In genomic region chr1:164320731-164321130, GRCm38 (mm10) we compare ENCODE assay signal across 16 mouse cellular contexts. TPM values are rescaled to one million over a fixed set of nuclear protein-coding genes. Genes with fewer than 3 reads are reported as not detected.
A peak's percentile ranks its signal among the peaks of the same experiment; 100 is the strongest.
DNase-seq lines count a peak whose midpoint lies in the region; ATAC-seq lines count a peak whose summit lies in the region.
"Had no signal": no experiment of that assay in that cellular context is flagged by ENCODE, and none has a peak within 500 bp of the region (broad histone marks: within the 10 kb centered on the region; RNA-seq: fewer than 3 reads in every experiment).

No protein-coding gene starts in this region.

- H3K9me3 ChIP-seq in embryonic facial prominence, embryonic 14.5 days (ENCODE audit: control insufficient read depth, low read length) = no peaks in the 10 kb centered on the region
- no peaks in the 10 kb centered on the region for H3K9me3 ChIP-seq in embryonic facial prominence, embryonic 10.5 days
- H3K9me3 ChIP-seq in kidney, embryonic 15.5 days (replicated peaks) = no peaks in the 10 kb centered on the region
- H3K9me3 ChIP-seq in midbrain, embryonic 15.5 days = no peaks in the 10 kb centered on the region
- H3K9me3 ChIP-seq in midbrain, embryonic 11.5 days (ENCODE audit: control insufficient read depth, low read length) = no peaks in the 10 kb centered on the region
- H3K9me3 ChIP-seq: embryonic facial prominence, embryonic 13.5 days; G1E; limb, embryonic 12.5 days; neural tube, embryonic 13.5 days had no signal

- H3K9ac ChIP-seq in embryonic facial prominence, embryonic 14.5 days (ENCODE audit: low read depth, low read length) = no peak overlapping the region
- H3K9ac ChIP-seq in kidney, embryonic 15.5 days = no peak overlapping the region
- H3K9ac ChIP-seq in midbrain, embryonic 15.5 days = no peak overlapping the region
- no peak overlapping the region for H3K9ac ChIP-seq in midbrain, embryonic 11.5 days (ENCODE audit: low read length)
- H3K9ac ChIP-seq: embryonic facial prominence, embryonic 13.5 days; limb, embryonic 12.5 days; neural tube, embryonic 13.5 days had no signal

- no peak overlapping the region for H3K27ac ChIP-seq in embryonic facial prominence, embryonic 14.5 days (replicated peaks; ENCODE audit: low read depth, low read length)
- no peak overlapping the region for H3K27ac ChIP-seq in embryonic facial prominence, embryonic 10.5 days (replicated peaks)
- peak overlapping the region; percentile 75 for H3K27ac ChIP-seq in kidney, embryonic 15.5 days
- H3K27ac ChIP-seq in midbrain, embryonic 15.5 days = peak overlapping the region; percentile 29; the same call in 1 of the 2 replicates
- no peak overlapping the region for H3K27ac ChIP-seq in midbrain, embryonic 11.5 days (ENCODE audit: low read depth, low read length)
- H3K27ac ChIP-seq: embryonic facial prominence, embryonic 13.5 days; limb, embryonic 12.5 days; macrophage; neural tube, embryonic 13.5 days had no signal

- H3K4me1 ChIP-seq in embryonic facial prominence, embryonic 14.5 days (ENCODE audit: control insufficient read depth, insufficient read depth, low read length) = no peaks in the 10 kb centered on the region
- H3K4me1 ChIP-seq in embryonic facial prominence, embryonic 10.5 days = no peaks in the 10 kb centered on the region
- H3K4me1 ChIP-seq in kidney, embryonic 15.5 days = peaks cover 3% of the 10 kb centered on the region; the same call in 1 of the 2 replicates
- peaks cover 10% of the 10 kb centered on the region for H3K4me1 ChIP-seq in midbrain, embryonic 15.5 days
- H3K4me1 ChIP-seq in midbrain, embryonic 11.5 days (ENCODE audit: control insufficient read depth, insufficient read depth, low read length) = no peaks in the 10 kb centered on the region; the same call in 1 of the 2 replicates
- H3K4me1 ChIP-seq: embryonic facial prominence, embryonic 13.5 days had no signal

- 0 out of 2 replicates have a peak, but pooled peaks cover 4% of the 10 kb centered on the region for H3K36me3 ChIP-seq in embryonic facial prominence, embryonic 14.5 days (ENCODE audit: control insufficient read depth, insufficient read depth, low read length)
- H3K36me3 ChIP-seq in embryonic facial prominence, embryonic 10.5 days (replicated peaks) = peaks cover 4% of the 10 kb centered on the region
- peaks cover 9% of the 10 kb centered on the region; the same call in 1 of the 2 replicates for H3K36me3 ChIP-seq in kidney, embryonic 15.5 days
- no peaks in the 10 kb centered on the region for H3K36me3 ChIP-seq in midbrain, embryonic 15.5 days (replicated peaks)
- no peaks in the 10 kb centered on the region for H3K36me3 ChIP-seq in midbrain, embryonic 11.5 days (ENCODE audit: control insufficient read depth, insufficient read depth, low read length)

- H3K4me2 ChIP-seq in embryonic facial prominence, embryonic 14.5 days (ENCODE audit: low read depth, low read length) = no peak overlapping the region
- H3K4me2 ChIP-seq in kidney, embryonic 15.5 days = no peak overlapping the region
- no peak overlapping the region for H3K4me2 ChIP-seq in midbrain, embryonic 15.5 days
- no peak overlapping the region for H3K4me2 ChIP-seq in midbrain, embryonic 11.5 days
- H3K4me2 ChIP-seq: embryonic facial prominence, embryonic 13.5 days; limb, embryonic 12.5 days; neural tube, embryonic 13.5 days had no signal

- H3K27me3 ChIP-seq in embryonic facial prominence, embryonic 14.5 days (replicated peaks; ENCODE audit: control insufficient read depth, insufficient read depth, low read length) = no peaks in the 10 kb centered on the region
- no peaks in the 10 kb centered on the region for H3K27me3 ChIP-seq in embryonic facial prominence, embryonic 10.5 days (replicated peaks; ENCODE audit: low read depth, poor library complexity, severe bottlenecking)
- H3K27me3 ChIP-seq in kidney, embryonic 15.5 days = no peaks in the 10 kb centered on the region
- no peaks in the 10 kb centered on the region for H3K27me3 ChIP-seq in midbrain, embryonic 15.5 days (replicated peaks)
- H3K27me3 ChIP-seq in midbrain, embryonic 11.5 days (ENCODE audit: control insufficient read depth, insufficient read depth, low read length) = no peaks in the 10 kb centered on the region; the same call in 1 of the 2 replicates
- H3K27me3 ChIP-seq: embryonic facial prominence, embryonic 13.5 days; limb, embryonic 12.5 days; neural tube, embryonic 13.5 days had no signal

- DNase-seq in embryonic facial prominence, embryonic 14.5 days (ENCODE audit: low spot score) = peak; percentile 2
- no peak for DNase-seq in embryonic facial prominence, embryonic 10.5 days (ENCODE audit: low spot score)
- DNase-seq in kidney, adult 11 months = no peak
- no peak for DNase-seq in midbrain, embryonic 11.5 days (ENCODE audit: low spot score, missing footprints)
- DNase-seq in spleen, postnatal 14 days (ENCODE audit: low spot score in 2 of 2) = no peak
- DNase-seq: cerebellum, adult 11 months; thymus, postnatal 36 days had no signal

- no peak overlapping the region for H3K4me3 ChIP-seq in embryonic facial prominence, embryonic 14.5 days (ENCODE audit: low read depth, low read length)
- no peak overlapping the region for H3K4me3 ChIP-seq in embryonic facial prominence, embryonic 10.5 days
- no peak overlapping the region for H3K4me3 ChIP-seq in kidney, embryonic 15.5 days (replicated peaks)
- H3K4me3 ChIP-seq in midbrain, embryonic 15.5 days = no peak overlapping the region
- no peak overlapping the region for H3K4me3 ChIP-seq in midbrain, embryonic 11.5 days (ENCODE audit: low read depth, low read length)
- H3K4me3 ChIP-seq: embryonic facial prominence, embryonic 13.5 days; limb, embryonic 12.5 days; neural tube, embryonic 13.5 days had no signal

- WGBS in embryonic facial prominence, embryonic 14.5 days = 80% methylated on average over 5 of the region's 5 CpGs
- 85% methylated on average over 5 of the region's 5 CpGs for WGBS in embryonic facial prominence, embryonic 10.5 days
- WGBS in kidney, embryonic 15.5 days = 87% methylated on average over 5 of the region's 5 CpGs
- 48% methylated on average over 5 of the region's 5 CpGs for WGBS in midbrain, embryonic 15.5 days
- 79% methylated on average over 5 of the region's 5 CpGs for WGBS in midbrain, embryonic 11.5 days

- no peak for ATAC-seq in embryonic facial prominence, embryonic 14.5 days (ENCODE audit: low read depth)
- ATAC-seq in kidney, embryonic 15.5 days (replicated peaks; ENCODE audit: low FRiP score) = no peak
- ATAC-seq in midbrain, embryonic 15.5 days (replicated peaks) = no peak; the same call in 1 of the 2 replicates
- no peak for ATAC-seq in midbrain, embryonic 11.5 days (ENCODE audit: low FRiP score)
- ATAC-seq in monocyte, adult 5-6 weeks (replicated peaks; ENCODE audit: insufficient number of reproducible peaks, low FRiP score, low TSS enrichment, poor library complexity, severe bottlenecking) = no peak
- ATAC-seq: inflammation-experienced regulatory T-cells, adult 6 months had no signal

RNA-seq across cellular contexts. Expression of gene Blzf1, which starts 13.4 kb away (rescaled TPM):
- polyA plus RNA-seq in embryonic facial prominence, embryonic 14.5 days (2014; fragmentation: Nextera tagmentation; extraction: Ambion mirVana) = 28.6 and 29.6 TPM in 2 replicates
- 25.1 and 26.6 TPM in 2 replicates for polyA plus RNA-seq in embryonic facial prominence, embryonic 10.5 days (2016; fragmentation: Nextera tagmentation; extraction: Ambion mirVana)
- polyA plus RNA-seq in kidney, embryonic 15.5 days (2015; fragmentation: Nextera tagmentation; extraction: Ambion mirVana) = 30.9 and 32.7 TPM in 2 replicates
- 30.0 and 30.6 TPM in 2 replicates for polyA plus RNA-seq in midbrain, embryonic 15.5 days (2015; fragmentation: Nextera tagmentation; extraction: Ambion mirVana)
- 25.3 and 26.8 TPM in 2 replicates for polyA plus RNA-seq in midbrain, embryonic 11.5 days (2014; fragmentation: Nextera tagmentation; extraction: Ambion mirVana)
- total RNA-seq in monocyte, adult 5-6 weeks (2017) = 22.7 to 29.9 TPM (median 22.8 TPM) in 3 replicates

RNA-seq across cellular contexts. Expression of gene Nme7, which starts 16.8 kb away (rescaled TPM):
- 27.3 and 30.9 TPM in 2 replicates for polyA plus RNA-seq in embryonic facial prominence, embryonic 14.5 days (2014; fragmentation: Nextera tagmentation; extraction: Ambion mirVana)
- polyA plus RNA-seq in embryonic facial prominence, embryonic 10.5 days (2016; fragmentation: Nextera tagmentation; extraction: Ambion mirVana) = 40.6 and 46.1 TPM in 2 replicates
- polyA plus RNA-seq in kidney, embryonic 15.5 days (2015; fragmentation: Nextera tagmentation; extraction: Ambion mirVana) = 48.6 and 51.2 TPM in 2 replicates
- 29.6 and 35.7 TPM in 2 replicates for polyA plus RNA-seq in midbrain, embryonic 15.5 days (2015; fragmentation: Nextera tagmentation; extraction: Ambion mirVana)
- polyA plus RNA-seq in midbrain, embryonic 11.5 days (2014; fragmentation: Nextera tagmentation; extraction: Ambion mirVana) = 29.9 and 30.0 TPM in 2 replicates
- total RNA-seq in monocyte, adult 5-6 weeks (2017) = 11.7 to 25.7 TPM (median 13.8 TPM) in 3 replicates

RNA-seq across cellular contexts. Expression of gene Ccdc181, which starts 45.3 kb away (rescaled TPM):
- polyA plus RNA-seq in embryonic facial prominence, embryonic 14.5 days (2014; fragmentation: Nextera tagmentation; extraction: Ambion mirVana) = 7.4 and 9.8 TPM in 2 replicates
- 8.3 and 8.5 TPM in 2 replicates for polyA plus RNA-seq in embryonic facial prominence, embryonic 10.5 days (2016; fragmentation: Nextera tagmentation; extraction: Ambion mirVana)
- polyA plus RNA-seq in kidney, embryonic 15.5 days (2015; fragmentation: Nextera tagmentation; extraction: Ambion mirVana) = 11.0 and 11.4 TPM in 2 replicates
- polyA plus RNA-seq in midbrain, embryonic 15.5 days (2015; fragmentation: Nextera tagmentation; extraction: Ambion mirVana) = 24.8 and 25.7 TPM in 2 replicates
- 16.4 and 18.2 TPM in 2 replicates for polyA plus RNA-seq in midbrain, embryonic 11.5 days (2014; fragmentation: Nextera tagmentation; extraction: Ambion mirVana)
- total RNA-seq in monocyte, adult 5-6 weeks (2017) = 10.4 to 14.3 TPM (median 13.2 TPM) in 3 replicates

Comparison
In these comparisons a context has a peak if more than half of its experiments do, and no peak if none do; other contexts are left out.
1. H3K27ac ChIP-seq: peak in kidney, embryonic 15.5 days (single experiment) and midbrain, embryonic 15.5 days (single experiment); none in embryonic facial prominence, embryonic 14.5 days (single experiment), embryonic facial prominence, embryonic 10.5 days (single experiment) and midbrain, embryonic 11.5 days (single experiment).